Mouse (Mus musculus) embryonic fibroblast, embryonic 13.5 days (primary cell): Measurements from ENCODE around the gene Cmtr1. TPM values are rescaled to one million over a fixed set of nuclear protein-coding genes. Genes with fewer than 3 reads are reported as not detected.

Experiments
- H3K27ac ChIP-seq: 2 replicates; pipeline ENCODE4 v1.5.1; 2012; ENCODE audit warnings: low read length, control low read depth, inconsistent platforms; ENCODE audit not compliant: insufficient read depth
- H3K4me1 ChIP-seq: 2 replicates; pipeline ENCODE4 v1.6.1; 2011; ENCODE audit warnings: low read length; ENCODE audit not compliant: control insufficient read depth, insufficient read depth
- H3K4me3 ChIP-seq: 2 replicates; pipeline ENCODE4 v1.5.1; 2011; ENCODE audit warnings: mild to moderate bottlenecking, control low read depth, low read length; ENCODE audit not compliant: insufficient read depth
- CTCF ChIP-seq: IDR thresholded peaks from 2 replicates; pipeline ENCODE4 v1.5.1; 2011; ENCODE audit warnings: mild to moderate bottlenecking, control low read depth, low read length, moderate library complexity, borderline replicate concordance; ENCODE audit not compliant: insufficient read depth
- POLR2A ChIP-seq: IDR thresholded peaks from 2 replicates; pipeline ENCODE4 v1.6.1; 2011; ENCODE audit warnings: low read depth, mild to moderate bottlenecking, control low read depth, low read length, moderate library complexity
- polyA plus RNA-seq: library from polyadenylated mRNA; stranded (reverse); fragments of >200 nt; gene quantifications from 2 replicates; pipeline ENCODE4 v1.2.4, GENCODE M21; 2011; ENCODE audit warnings: low read depth; ENCODE audit not compliant: missing spikeins, insufficient read length

Cmtr1 gene
- polyA plus RNA-seq, 1 experiment, result 68.9 TPM

DNA sequence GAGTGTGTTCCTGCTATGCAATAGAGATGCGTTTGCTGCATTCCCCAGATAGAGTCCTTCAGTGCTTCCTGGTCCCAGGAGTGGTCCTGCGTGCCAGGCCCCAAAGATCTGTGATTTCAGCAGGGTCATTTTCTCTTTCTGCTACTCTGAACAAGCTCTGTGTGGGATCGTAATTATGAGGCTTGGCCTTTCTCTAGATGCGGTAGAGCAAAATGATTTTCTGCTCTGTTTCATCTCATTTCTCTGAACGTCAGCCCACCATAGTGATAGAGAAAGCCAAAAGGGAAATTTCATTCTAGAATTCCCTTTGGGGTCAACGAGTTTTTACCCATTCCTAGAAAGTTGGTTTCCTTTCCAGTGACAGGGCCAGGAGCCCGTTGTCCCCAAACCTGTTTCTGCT is 21.9 kb downstream of the Cmtr1 start:
- TF ChIP-seq CTCF, result no peak
- TF ChIP-seq POLR2A, result no peak
- H3K27ac ChIP-seq, result no peak overlapping the region
- H3K4me3 ChIP-seq, result no peak overlapping the region
- no peaks in the 10 kb centered on the region for H3K4me1 ChIP-seq

DNA sequence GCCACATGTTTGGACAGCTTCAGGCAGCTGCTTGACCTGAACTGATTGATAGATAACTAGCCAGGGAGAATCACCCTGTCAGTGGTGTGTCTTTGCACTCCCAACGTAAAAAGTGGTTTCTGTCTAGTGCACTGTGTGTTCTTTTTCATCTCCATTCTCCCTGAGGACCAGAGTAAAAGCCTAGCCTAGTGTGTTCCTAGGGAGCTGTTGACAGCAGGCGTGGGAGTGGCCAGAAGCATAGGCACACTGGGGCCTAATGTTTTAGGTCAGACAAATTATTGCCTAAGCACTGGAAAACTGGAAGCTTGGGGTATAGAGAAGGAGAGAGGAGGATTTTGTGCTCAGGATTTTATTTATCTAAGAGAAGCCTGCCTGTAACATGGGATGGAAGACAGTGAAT is 22.7 kb downstream of the Cmtr1 start:
- H3K27ac ChIP-seq, result no peak overlapping the region
- no peak for TF ChIP-seq POLR2A
- no peak for TF ChIP-seq CTCF
- H3K4me3 ChIP-seq, result no peak overlapping the region
- H3K4me1 ChIP-seq, result no peaks in the 10 kb centered on the region

DNA sequence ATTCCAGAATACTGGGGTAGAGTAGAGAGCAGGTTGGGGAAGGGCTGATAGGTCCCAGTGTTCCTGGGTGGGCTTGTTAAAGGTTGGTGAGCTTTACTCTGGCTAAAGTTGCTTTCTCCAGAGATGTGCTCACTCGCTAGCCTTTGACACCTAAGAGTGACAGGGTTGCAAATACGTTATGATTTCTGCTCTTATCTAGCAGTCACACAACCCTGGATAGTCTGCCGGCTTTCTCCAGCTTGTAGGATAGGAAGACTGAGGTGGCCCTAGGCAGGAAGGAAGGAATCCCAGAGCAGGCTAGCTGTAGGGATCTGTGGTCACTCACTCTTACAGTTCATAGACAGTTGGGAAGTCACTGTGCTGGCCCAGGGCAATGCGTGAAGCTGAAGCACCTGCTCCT is 23.9 kb downstream of the Cmtr1 start:
- TF ChIP-seq POLR2A (no peak), CTCF (no peak)
- no peaks in the 10 kb centered on the region for H3K4me1 ChIP-seq
- no peak overlapping the region for H3K4me3 ChIP-seq
- H3K27ac ChIP-seq, result no peak overlapping the region

DNA sequence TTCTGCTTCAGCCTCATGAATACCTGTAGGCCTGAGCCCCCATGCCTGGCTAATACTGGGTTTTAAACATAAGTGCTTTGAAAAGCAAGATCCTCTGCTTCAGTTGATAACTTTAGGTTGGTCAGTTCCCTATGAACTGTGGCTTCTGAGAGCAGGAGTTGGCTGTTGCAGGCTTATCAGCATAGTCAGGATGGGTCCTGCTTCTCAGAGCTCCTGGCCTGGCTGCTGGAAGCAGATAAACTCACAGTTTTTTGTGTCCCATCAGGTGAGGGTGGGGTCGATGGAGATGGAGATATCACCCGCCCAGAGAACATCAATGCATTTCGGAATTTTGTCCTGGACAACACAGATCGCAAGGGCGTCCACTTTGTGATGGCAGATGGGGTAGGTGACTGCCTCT is 26.4 kb downstream of the Cmtr1 start:
- no peak overlapping the region for H3K27ac ChIP-seq
- H3K4me1 ChIP-seq, result no peaks in the 10 kb centered on the region
- no peak overlapping the region for H3K4me3 ChIP-seq
- TF ChIP-seq POLR2A (no peak), CTCF (no peak)

DNA sequence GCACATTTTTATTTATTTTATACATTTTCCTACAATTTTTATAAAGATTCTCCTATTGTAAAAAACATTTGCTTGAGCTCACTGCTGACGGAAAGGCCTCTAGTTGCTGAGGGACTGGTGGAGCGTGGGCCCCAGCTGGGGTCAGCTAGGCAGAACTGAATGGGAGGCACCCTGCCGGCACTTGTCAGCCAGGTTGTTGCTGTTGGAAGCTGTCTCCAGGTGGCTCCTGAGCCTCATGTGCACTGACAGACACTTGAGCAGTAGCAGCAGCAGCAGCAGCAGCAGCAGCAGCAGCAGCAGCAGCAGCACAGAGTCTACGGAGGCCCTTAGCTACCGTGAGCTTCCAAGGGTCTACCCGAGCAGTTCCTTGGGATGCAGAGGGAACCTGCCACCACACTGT is 27.0 kb downstream of the Cmtr1 start:
- Histone ChIP-seq H3K4me1 (no peaks in the 10 kb centered on the region), H3K27ac (no peak overlapping the region), H3K4me3 (no peak overlapping the region)
- TF ChIP-seq CTCF, result no peak
- TF ChIP-seq POLR2A, result no peak

DNA sequence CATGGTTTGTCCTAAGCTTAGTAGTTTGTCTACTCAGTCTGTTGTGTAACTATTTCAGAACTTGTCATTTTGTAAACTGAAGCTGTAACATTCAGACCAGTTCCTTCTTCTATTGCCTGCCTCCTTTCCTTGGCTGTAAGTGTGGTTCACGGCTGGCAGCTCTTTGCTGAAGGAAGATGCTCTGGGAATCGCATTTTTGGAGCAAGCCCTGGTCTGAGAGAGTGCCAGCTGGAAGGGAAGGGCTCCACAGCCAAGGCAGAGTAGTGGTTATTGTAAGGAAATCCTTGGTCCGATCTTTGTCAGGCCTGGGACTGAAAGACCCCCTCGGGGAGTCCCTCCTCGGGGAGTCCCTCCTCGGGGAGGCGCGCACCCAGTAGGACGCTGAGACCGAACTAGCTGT is 28.2 kb downstream of the Cmtr1 start:
- no peak overlapping the region for H3K27ac ChIP-seq
- no peaks in the 10 kb centered on the region for H3K4me1 ChIP-seq
- TF ChIP-seq POLR2A, result no peak
- no peak overlapping the region for H3K4me3 ChIP-seq

DNA sequence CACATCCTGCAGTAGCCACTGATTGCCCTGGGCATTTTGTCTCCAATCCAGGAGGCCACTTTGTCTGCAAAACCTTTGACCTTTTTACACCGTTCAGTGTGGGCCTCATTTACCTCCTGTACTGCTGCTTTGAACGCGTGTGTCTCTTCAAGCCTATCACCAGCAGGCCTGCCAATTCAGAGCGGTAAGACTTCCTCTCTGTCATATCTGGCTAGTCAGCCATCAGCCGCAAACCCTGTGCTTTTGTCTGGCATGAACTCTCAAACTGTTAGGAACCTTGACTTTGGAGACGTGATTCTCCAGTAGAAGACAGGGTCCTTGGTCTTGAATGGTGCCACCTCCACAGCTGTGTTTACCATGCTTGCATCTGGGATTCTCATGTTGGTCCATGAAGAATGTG is 29.9 kb downstream of the Cmtr1 start:
- TF ChIP-seq POLR2A, result no peak
- TF ChIP-seq CTCF, result no peak
- no peaks in the 10 kb centered on the region for H3K4me1 ChIP-seq
- H3K27ac ChIP-seq, result no peak overlapping the region
- no peak overlapping the region for H3K4me3 ChIP-seq

DNA sequence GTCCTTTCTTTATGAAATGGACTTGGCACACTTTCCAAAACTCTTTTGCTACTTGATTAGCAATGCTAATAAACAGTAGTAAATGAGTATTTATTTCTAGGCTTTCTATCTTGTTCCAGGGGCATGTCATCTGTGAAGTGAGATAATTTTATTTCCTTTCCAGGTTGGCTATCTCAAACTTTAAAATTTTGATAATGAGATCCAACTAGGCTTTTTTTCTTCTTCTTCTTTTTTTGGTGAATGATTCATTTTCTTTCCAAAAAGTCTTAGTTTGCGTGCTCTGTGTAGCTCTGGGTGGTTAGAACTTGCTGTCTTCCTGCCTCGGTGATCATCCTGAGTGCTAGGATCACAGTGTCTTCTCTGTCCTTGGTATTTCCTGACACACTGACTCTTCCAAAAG is 32.4 kb downstream of the Cmtr1 start:
- Histone ChIP-seq H3K27ac (no peak overlapping the region), H3K4me1 (no peaks in the 10 kb centered on the region), H3K4me3 (no peak overlapping the region)
- TF ChIP-seq POLR2A (no peak), CTCF (no peak)

DNA sequence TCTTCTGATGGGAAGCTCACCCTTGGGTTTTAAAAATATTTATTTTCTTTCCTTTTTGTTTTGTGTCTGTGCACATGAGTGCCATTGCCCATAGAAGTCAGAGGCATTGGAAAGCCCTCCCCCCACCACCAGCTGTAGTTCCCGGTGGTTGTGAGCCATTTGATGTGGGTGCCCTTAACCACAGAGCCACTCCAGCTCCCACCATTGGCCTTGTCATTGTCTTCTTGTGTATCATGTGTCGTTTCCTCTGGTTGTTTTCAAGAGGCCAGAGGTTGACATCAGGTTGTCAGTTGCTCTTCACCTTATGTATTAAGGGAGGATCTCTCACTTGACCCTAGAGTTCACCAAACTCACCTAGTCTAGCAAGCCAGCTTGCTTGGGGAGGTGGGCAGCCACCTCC is 33.2 kb downstream of the Cmtr1 start:
- H3K4me1 ChIP-seq, result no peaks in the 10 kb centered on the region
- no peak for TF ChIP-seq POLR2A
- no peak for TF ChIP-seq CTCF
- no peak overlapping the region for H3K4me3 ChIP-seq
- H3K27ac ChIP-seq, result no peak overlapping the region

DNA sequence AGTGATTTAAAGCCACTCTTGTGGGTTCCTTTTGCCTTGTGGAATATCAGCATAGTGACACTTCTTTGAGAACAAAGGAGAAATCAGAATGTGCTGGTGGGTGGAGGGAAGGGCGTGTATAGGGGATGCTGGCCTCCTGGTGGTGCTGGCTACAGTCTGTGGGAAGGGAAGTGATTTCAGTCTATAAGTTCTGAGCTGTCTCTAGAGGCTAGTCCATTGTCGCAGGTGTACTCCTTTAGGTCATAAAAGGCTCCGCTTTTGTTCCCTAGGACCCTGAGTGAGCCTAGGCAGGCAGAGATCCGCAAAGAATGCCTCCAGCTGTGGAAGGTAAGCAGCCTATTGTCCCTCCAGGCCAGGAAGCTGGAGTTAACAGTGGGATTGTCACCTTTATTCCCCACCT is 34.1 kb downstream of the Cmtr1 start:
- TF ChIP-seq CTCF, result no peak
- no peak for TF ChIP-seq POLR2A
- no peak overlapping the region for H3K4me3 ChIP-seq
- H3K27ac ChIP-seq, result no peak overlapping the region
- H3K4me1 ChIP-seq, result no peaks in the 10 kb centered on the region

DNA sequence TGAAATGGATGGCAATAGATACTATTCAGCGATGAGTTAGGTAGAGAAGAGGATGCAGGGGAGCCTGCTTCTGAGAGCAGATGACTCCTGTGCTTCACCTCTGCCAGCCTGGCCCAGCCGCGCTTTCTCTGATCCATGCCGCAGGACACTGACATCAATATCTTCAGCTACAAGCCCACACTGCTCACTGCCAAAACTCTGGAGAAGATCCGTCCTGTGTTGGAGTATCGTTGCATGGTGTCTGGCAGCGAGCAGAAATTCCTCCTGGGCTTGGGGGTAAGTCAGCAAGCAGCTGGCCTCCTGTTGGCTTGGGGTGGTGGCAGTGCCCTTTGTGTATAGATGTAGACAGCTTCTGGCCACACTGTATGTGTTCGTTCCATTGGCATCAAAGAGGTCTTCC is 36.5 kb downstream of the Cmtr1 start:
- TF ChIP-seq POLR2A, result no peak
- TF ChIP-seq CTCF, result no peak
- Histone ChIP-seq H3K4me3 (no peak overlapping the region), H3K27ac (no peak overlapping the region), H3K4me1 (no peaks in the 10 kb centered on the region)
